Mouse (Mus musculus): ENCODE data around the gene Tmem258.

- TF ChIP-seq CTCF (IDR thresholded peaks at IDR 0.05): no peak
- TF ChIP-seq POLR2A (IDR thresholded peaks at IDR 0.05; ENCODE audit: insufficient read depth, low read depth, low read length): no peak
Observed at GRCm38 (mm10) chr19:10222656-10223055, 18.8 kb downstream of the Tmem258 start.

Data from heart, adult 2 months (tissue).